Mouse (Mus musculus) CH12.LX (cell line): ENCODE measurements around the gene Plcg1.

Source experiments
- CHD2 ChIP-seq: IDR thresholded peaks from 2 replicates; pipeline ENCODE4 v1.6.1; 2011; ENCODE audit warnings: low read length, improper control_type of control experiment
- CTCF ChIP-seq, 2 experiments: IDR thresholded peaks in 1 of 2; conservative IDR thresholded peaks in 1 of 2; 2 replicates each; pipeline ENCODE4 v1.5.1; 2011 to 2012; ENCODE audit warnings: low read depth in 2 of 2, low read length in 2 of 2, improper control_type of control experiment in 1 of 2, inconsistent platforms in 1 of 2, mild to moderate bottlenecking in 1 of 2, moderate library complexity in 1 of 2
- ELF1 ChIP-seq: IDR thresholded peaks from 2 replicates; pipeline ENCODE4 v1.6.1; 2014; ENCODE audit warnings: low read depth, mild to moderate bottlenecking, inconsistent platforms, low read length, improper control_type of control experiment
- EP300 ChIP-seq: IDR thresholded peaks from 2 replicates; pipeline ENCODE4 v1.6.1; 2011; ENCODE audit warnings: low read length, improper control_type of control experiment
- MAFK ChIP-seq: IDR thresholded peaks from 2 replicates; pipeline ENCODE4 v1.6.1; 2011; ENCODE audit warnings: low read length, improper control_type of control experiment; ENCODE audit not compliant: insufficient replicate concordance
- MAX ChIP-seq: IDR thresholded peaks from 2 replicates; pipeline ENCODE4 v1.6.1; 2011; ENCODE audit warnings: low read length, improper control_type of control experiment
- MEF2A ChIP-seq: IDR thresholded peaks from 2 replicates; pipeline ENCODE4 v1.6.1; 2014; ENCODE audit warnings: low read depth, mild to moderate bottlenecking, inconsistent platforms, low read length, improper control_type of control experiment, borderline replicate concordance
- POLR2A ChIP-seq: IDR thresholded peaks from 2 replicates; pipeline ENCODE4 v1.6.1; 2011; ENCODE audit warnings: low read depth, mild to moderate bottlenecking, improper control_type of control experiment, low read length
- UBTF ChIP-seq: IDR thresholded peaks from 2 replicates; pipeline ENCODE4 v1.6.1; 2012; ENCODE audit warnings: low read depth, mild to moderate bottlenecking, inconsistent platforms, low read length, improper control_type of control experiment, moderate library complexity
- ZNF384 ChIP-seq: IDR thresholded peaks from 2 replicates; pipeline ENCODE4 v1.6.1; 2012; ENCODE audit warnings: low read depth, low read length, improper control_type of control experiment, inconsistent platforms

- TF ChIP-seq EP300 (no peak), POLR2A (no peak), CTCF (conservative IDR thresholded peaks at IDR 0.05 in 1 of 2, IDR thresholded peaks at IDR 0.05 in 1 of 2; ENCODE audit: low read depth in 2 of 2, low read length in 2 of 2) (no peak; a peak in 1 of 4 replicates), CHD2 (no peak), ELF1 (no peak), MAFK (no peak), ZNF384 (no peak), UBTF (no peak), MEF2A (no peak), MAX (no peak)
Observed at GRCm38 (mm10) chr2:160742161-160742609, 11.1 kb downstream of the Plcg1 start.
